Mouse (Mus musculus) liver, embryonic 16.5 days (tissue): ENCODE measurements around the gene Gpr45. TPM values are rescaled to one million over a fixed set of nuclear protein-coding genes. Genes with fewer than 3 reads are reported as not detected.

ENCODE experiments used
- ATAC-seq: fragments of 200-750 bp; cut with Nextera tagmentation; 2 replicates; pipeline ENCODE4 v1.8.0; 2017; ENCODE audit warnings: low read depth, mild to moderate bottlenecking, moderate number of reproducible peaks, moderate library complexity
- H3K27ac ChIP-seq: fragments of 300-500 bp; sonication (generic); 2 replicates; pipeline ENCODE4 v1.5.1; 2014; ENCODE audit warnings: mild to moderate bottlenecking, low read length
- H3K27me3 ChIP-seq: fragments of 300-500 bp; sonication (generic); 2 replicates; pipeline ENCODE4 v1.6.1; 2014; ENCODE audit warnings: low read depth, low read length, mixed read lengths; ENCODE audit not compliant: control insufficient read depth, insufficient read depth
- H3K36me3 ChIP-seq: fragments of 300-500 bp; sonication (generic); 2 replicates; pipeline ENCODE4 v1.6.1; 2014; ENCODE audit warnings: mild to moderate bottlenecking; ENCODE audit not compliant: control insufficient read depth, insufficient read depth
- H3K4me1 ChIP-seq: fragments of 300-500 bp; sonication (generic); 2 replicates; pipeline ENCODE4 v1.6.1; 2014; ENCODE audit warnings: low read depth, low read length, mixed read lengths; ENCODE audit not compliant: control insufficient read depth
- H3K4me2 ChIP-seq: fragments of 300-500 bp; sonication (generic); 2 replicates; pipeline ENCODE4 v1.6.1; 2014; ENCODE audit warnings: low read depth, low read length, mixed read lengths
- H3K4me3 ChIP-seq: fragments of 300-500 bp; sonication (generic); 2 replicates; pipeline ENCODE4 v1.5.1; 2014; ENCODE audit warnings: low read depth, mild to moderate bottlenecking, low read length
- H3K9ac ChIP-seq: fragments of 300-500 bp; sonication (generic); 2 replicates; pipeline ENCODE4 v1.6.1; 2014; ENCODE audit warnings: low read depth, low read length
- H3K9me3 ChIP-seq: fragments of 300-500 bp; sonication (generic); replicated peaks from 2 replicates; pipeline ENCODE4 v1.6.1; 2016; ENCODE audit warnings: low read length; ENCODE audit not compliant: control insufficient read depth
- WGBS: fragments of 180-500 bp; shearing (Covaris S2); extraction: QIAGEN DNeasy Blood & Tissue Kit; methylation state at CpG from one replicate; pipeline ENCODE4 v1.1.7; 2014; ENCODE audit not compliant: insufficient replicate concordance; 5-methylcytosine and 5-hydroxymethylcytosine counted together
- polyA plus RNA-seq: library from polyadenylated mRNA; unstranded; fragments of >200 nt; fragmentation: Nextera tagmentation; extraction: Ambion mirVana; gene quantifications from 2 replicates; pipeline ENCODE4 v1.2.1, GENCODE M21; 2015

Gpr45 gene
- 0.06 and 0.12 TPM in 2 replicates for polyA plus RNA-seq

- H3K36me3 ChIP-seq: no peaks in the 10 kb centered on the region
- no peaks in the 10 kb centered on the region for H3K9me3 ChIP-seq
- H3K9ac ChIP-seq: peak within 1 kb of the TSS; percentile 20; the same call in 1 of the 2 replicates
- H3K4me1 ChIP-seq: no peaks in the 10 kb centered on the region
- peak within 1 kb of the TSS; percentile 53 for H3K4me3 ChIP-seq
- H3K4me2 ChIP-seq: peak within 1 kb of the TSS; percentile 61
- under 1% methylated on average over 55 of the region's 71 CpGs for WGBS
- no peak within 1 kb of the TSS for H3K27ac ChIP-seq
- H3K27me3 ChIP-seq: peaks cover 17% of the 10 kb centered on the region
- ATAC-seq: peak; percentile 30; the same call in 1 of the 2 replicates
Measured at GRCm38 (mm10) chr1:42952734-42953481, at the start of gene Gpr45. TSS of gene Gpr45 (plus strand) at chr1:42952872.

- WGBS: 79% methylated on average over 11 of the region's 11 CpGs
- H3K9me3 ChIP-seq: no peaks in the 10 kb centered on the region
- no peak for ATAC-seq
- no peak overlapping the region for H3K4me2 ChIP-seq
- H3K36me3 ChIP-seq: no peaks in the 10 kb centered on the region
- no peak overlapping the region for H3K4me3 ChIP-seq
- H3K9ac ChIP-seq: no peak overlapping the region
- H3K27me3 ChIP-seq: no peaks in the 10 kb centered on the region
- no peaks in the 10 kb centered on the region for H3K4me1 ChIP-seq
- H3K27ac ChIP-seq: no peak overlapping the region
Measured at GRCm38 (mm10) chr1:42905148-42905547, 47.5 kb upstream of the Gpr45 start.

DNA sequence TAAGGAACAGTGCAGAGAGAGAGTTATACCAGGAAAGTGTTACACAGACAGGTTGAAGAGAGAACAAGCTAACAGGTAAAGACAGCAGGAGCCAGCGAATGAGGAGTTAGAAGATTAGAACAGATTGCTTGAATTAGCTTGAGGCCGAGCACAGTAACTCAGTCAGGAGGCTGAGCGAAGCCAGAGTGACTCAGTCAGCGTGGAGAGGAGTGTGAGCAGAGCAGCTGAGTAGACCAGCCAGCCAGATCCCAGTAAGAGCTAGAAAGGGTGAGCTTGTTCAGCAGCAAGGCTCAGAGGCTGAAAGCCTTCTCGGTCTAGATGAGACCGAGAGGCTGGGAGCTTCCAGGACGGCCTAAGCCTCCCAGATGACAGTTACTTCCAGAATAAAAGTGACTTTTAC, 46.0 kb upstream of the Gpr45 start:
- 78% methylated on average over 7 of the region's 7 CpGs for WGBS
- Histone ChIP-seq H3K36me3 (no peaks in the 10 kb centered on the region), H3K27ac (no peak overlapping the region), H3K9me3 (no peaks in the 10 kb centered on the region), H3K4me3 (no peak overlapping the region), H3K4me2 (no peak overlapping the region), H3K4me1 (no peaks in the 10 kb centered on the region), H3K27me3 (no peaks in the 10 kb centered on the region), H3K9ac (no peak overlapping the region)
- ATAC-seq: no peak

- Histone ChIP-seq H3K4me2 (no peak overlapping the region), H3K4me1 (no peaks in the 10 kb centered on the region), H3K27me3 (no peaks in the 10 kb centered on the region), H3K27ac (no peak overlapping the region), H3K36me3 (no peaks in the 10 kb centered on the region), H3K9ac (no peak overlapping the region), H3K4me3 (no peak overlapping the region), H3K9me3 (no peaks in the 10 kb centered on the region)
- no peak for ATAC-seq
- WGBS: 61% methylated on average over 4 of the region's 4 CpGs
Measured at GRCm38 (mm10) chr1:42907153-42907552, 45.5 kb upstream of the Gpr45 start.

DNA sequence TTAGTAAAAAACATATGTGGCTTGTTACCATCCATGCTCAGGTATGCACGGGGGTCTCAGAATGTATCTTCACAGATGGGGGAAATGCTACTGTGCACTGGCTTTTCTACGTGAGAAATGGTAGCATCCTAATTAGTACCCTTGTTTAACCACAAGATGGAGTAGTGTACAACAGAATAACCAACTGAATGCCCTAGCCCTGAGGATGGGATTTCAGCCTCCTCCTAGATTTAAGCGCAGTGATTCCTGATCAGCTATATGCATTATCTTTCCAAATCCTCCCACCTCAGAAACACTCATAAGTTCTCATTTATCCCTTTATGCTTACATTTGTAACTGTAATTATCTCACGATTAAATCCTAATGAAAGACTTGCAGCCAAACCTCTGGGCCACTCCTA, 37.6 kb upstream of the Gpr45 start:
- Histone ChIP-seq H3K36me3 (no peaks in the 10 kb centered on the region), H3K4me3 (no peak overlapping the region), H3K4me1 (no peaks in the 10 kb centered on the region), H3K9ac (no peak overlapping the region), H3K27me3 (no peaks in the 10 kb centered on the region), H3K27ac (no peak overlapping the region), H3K9me3 (no peaks in the 10 kb centered on the region), H3K4me2 (no peak overlapping the region)
- ATAC-seq: no peak
- 18% methylated on average over 4 of the region's 4 CpGs for WGBS

DNA sequence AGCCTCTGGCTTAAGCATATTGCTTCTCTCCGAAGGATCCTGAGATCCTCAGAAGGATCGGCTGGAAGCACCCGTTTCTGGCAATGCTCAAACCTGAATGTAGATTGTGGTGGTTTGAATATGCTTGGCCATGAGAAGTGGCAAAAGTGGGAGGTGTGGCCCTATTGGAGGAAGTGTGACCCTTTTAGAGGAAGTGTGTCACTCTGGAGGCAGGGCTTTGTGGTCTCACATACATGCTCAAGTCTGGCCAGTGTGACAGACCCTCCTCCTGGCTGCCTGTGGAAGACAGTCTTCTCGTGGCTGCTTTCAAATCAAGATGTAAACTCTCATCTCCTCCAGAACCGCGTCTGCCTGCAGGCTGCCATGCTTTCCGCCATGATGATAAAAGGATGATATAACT, 36.0 kb upstream of the Gpr45 start:
- H3K4me1 ChIP-seq: no peaks in the 10 kb centered on the region
- no peaks in the 10 kb centered on the region for H3K9me3 ChIP-seq
- H3K4me3 ChIP-seq: no peak overlapping the region
- H3K27me3 ChIP-seq: no peaks in the 10 kb centered on the region
- no peak for ATAC-seq
- H3K9ac ChIP-seq: no peak overlapping the region
- H3K4me2 ChIP-seq: no peak overlapping the region
- 61% methylated on average over 7 of the region's 7 CpGs for WGBS
- no peaks in the 10 kb centered on the region for H3K36me3 ChIP-seq
- H3K27ac ChIP-seq: no peak overlapping the region

DNA sequence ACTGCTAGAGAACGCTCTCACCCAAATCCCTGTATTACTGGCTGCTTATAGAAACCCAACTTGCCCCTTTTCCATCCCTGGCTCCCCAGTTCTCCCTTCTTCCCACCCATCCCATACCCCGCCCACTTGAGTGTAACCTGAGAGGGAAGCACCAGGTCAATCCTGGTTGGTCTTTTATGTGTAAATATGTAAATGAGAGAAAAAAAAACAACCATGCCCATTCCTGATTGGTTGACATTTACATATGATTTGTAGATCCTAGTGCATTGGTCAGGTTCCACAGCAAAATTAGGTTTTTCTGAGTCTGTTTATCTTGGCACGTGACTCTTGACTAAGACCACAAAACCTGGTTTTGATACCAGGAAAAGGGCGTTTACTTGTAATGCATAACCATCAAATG, 34.8 kb upstream of the Gpr45 start:
- Histone ChIP-seq H3K27ac (no peak overlapping the region), H3K27me3 (no peaks in the 10 kb centered on the region), H3K4me3 (no peak overlapping the region), H3K9me3 (no peaks in the 10 kb centered on the region), H3K4me1 (no peaks in the 10 kb centered on the region), H3K4me2 (no peak overlapping the region), H3K36me3 (no peaks in the 10 kb centered on the region), H3K9ac (no peak overlapping the region)
- 31% methylated on average over 4 of the region's 4 CpGs for WGBS
- ATAC-seq: no peak

- 48% methylated on average over 5 of the region's 5 CpGs for WGBS
Measured at GRCm38 (mm10) chr1:42923924-42924323, 28.7 kb upstream of the Gpr45 start.

GRCm38 (mm10) chr1:42933613-42934012, 19.1 kb upstream of the Gpr45 start:
- Histone ChIP-seq H3K36me3 (no peaks in the 10 kb centered on the region), H3K9me3 (no peaks in the 10 kb centered on the region), H3K27ac (no peak overlapping the region), H3K4me2 (no peak overlapping the region), H3K4me3 (no peak overlapping the region), H3K27me3 (no peaks in the 10 kb centered on the region), H3K9ac (no peak overlapping the region), H3K4me1 (no peaks in the 10 kb centered on the region)
- ATAC-seq: no peak
- 60% methylated on average over 1 of the region's 1 CpGs for WGBS

More at GRCm38 (mm10) chr1:42923924-42924323, 28.7 kb upstream of the Gpr45 start:
- no peak for ATAC-seq
- no peaks in the 10 kb centered on the region for H3K36me3 ChIP-seq
- H3K4me3 ChIP-seq: no peak overlapping the region
- no peak overlapping the region for H3K27ac ChIP-seq
- H3K4me2 ChIP-seq: no peak overlapping the region
- H3K4me1 ChIP-seq: no peaks in the 10 kb centered on the region
- no peaks in the 10 kb centered on the region for H3K9me3 ChIP-seq
- H3K27me3 ChIP-seq: no peaks in the 10 kb centered on the region
- H3K9ac ChIP-seq: no peak overlapping the region
